Mouse (Mus musculus): ENCODE data around the gene Myog. TPM values are rescaled to one million over a fixed set of nuclear protein-coding genes. Genes with fewer than 3 reads are reported as not detected.

Gene Myog
- total RNA-seq, 4 experiments from 2014 or later = not detected

DNA sequence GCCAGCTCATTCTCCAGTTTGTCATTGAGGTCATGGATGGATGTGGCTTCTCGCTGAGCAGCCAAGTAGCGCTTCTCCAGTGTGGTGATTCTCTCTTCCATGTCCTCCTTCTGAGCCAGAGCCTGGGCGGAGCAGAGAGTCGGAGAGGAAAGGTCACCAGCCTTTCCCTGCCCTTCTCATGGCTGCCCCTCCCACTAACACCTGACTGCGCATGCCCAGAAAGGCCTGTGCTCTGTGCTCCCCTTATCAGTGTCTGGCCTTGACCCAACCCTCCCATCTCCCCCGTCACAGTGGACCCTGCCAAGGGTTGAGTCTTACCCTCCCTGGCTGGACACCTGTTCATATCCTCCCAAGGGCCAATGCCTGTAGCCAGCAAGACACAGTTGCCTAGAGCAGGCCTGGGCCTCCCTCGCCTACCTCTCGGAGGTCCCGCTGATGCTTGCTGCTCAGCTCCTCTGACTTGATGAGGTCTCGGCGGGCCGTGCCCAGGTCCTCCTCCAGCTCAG lies 37.1 kb downstream of the Myog start:
- DNase-seq = no peak

DNA sequence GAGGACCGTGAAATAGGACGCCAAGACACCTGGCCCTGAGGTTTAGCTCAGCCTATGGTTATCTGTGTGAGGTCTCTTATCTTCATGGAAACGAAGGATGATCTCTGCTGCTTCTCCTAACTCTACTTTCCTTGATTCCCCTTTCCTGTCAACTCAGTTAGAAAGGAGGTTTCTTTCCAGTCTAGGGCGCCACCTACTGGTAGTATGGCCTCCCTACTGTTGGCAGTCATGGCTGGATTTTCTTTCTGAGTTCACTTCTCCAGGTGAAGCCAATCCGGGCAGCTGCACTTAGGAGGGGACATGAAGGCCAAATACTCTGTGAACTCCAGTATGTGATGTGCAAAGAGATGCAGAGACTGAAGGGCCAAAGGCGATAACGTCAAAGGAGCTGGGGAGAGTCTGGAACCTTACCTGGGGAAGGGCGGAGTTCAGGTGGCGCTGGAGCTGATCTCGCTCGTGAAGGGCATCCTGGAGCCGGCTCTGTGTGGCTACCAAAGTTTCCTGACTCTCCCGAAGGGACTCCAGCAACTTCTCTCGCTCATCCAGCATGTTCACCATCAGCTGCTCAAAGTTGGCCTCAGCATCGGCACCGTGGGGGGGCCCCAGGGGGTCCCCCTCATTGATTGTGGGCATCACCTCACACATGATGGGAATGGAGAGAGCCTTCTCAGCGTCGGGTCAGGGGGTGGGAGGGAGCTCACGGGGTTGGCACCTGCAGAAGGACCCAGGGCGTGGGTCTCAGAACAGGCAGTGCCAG lies 42.3 kb downstream of the Myog start:
- peak; percentile 41 for DNase-seq

DNA sequence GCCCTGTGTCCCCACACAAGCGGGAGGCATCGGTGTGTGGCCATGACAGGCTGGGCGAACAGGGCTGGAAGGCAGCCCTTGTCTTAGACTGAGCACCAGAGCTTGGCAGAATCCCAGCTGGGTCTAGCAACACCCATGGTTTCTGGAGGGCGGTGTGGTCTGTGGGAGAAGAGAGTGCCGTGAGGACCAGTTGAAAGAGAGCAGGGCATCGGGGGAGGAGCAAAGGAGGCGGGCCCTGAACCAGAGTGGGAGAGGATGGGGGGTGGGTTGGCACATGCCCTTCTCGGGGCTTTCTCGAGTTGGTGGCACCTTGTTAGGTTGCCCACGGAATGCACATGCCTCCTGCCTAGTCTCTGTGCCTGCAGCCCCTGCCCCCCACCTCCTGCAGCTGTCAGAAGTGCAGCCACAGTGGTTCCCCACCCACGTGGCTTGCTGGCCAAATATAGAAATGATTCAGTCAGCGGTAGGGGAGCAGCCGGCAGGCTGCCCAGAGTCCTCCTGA lies 43.0 kb downstream of the Myog start, which contains the start of gene Ppfia4:
Gene Ppfia4, minus strand, starts transcription at position 159 of the 502 bp plus-strand sequence.
- no peak for DNase-seq

DNA sequence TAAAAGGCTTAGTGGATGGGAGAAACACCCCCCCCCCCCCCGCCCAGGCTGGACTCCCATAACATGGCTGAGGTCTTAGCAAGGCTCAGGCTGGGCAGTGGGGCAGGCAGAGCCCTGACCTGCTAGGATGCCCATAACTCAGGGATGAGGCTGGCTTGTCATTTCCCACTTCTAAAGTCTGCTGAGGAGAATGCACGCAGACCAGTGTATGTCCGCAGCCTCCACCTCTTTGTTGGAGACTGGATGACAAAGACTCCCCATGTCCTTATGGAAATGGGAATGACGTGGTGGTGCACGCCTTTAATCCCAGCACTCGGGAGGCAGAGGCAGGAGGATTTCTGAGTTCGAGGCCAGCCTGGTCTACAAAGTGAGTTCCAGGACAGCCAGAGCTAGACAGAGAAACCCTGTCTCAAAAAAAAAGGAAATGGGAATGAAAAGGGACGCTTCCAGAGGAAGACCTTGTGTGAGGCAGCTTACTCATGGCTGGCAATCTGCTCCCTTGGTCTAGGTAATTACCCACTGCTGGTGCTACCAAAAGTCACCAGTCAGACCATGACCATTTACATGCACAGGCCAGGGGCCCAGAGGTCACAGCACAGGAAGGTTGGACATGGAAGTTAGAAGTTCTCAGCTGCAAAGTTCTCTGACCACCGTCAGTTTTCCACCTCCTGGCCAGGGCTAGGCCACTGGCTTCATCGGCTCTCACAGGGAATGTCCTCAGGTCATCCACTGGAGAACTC lies 43.8 kb downstream of the Myog start:
- DNase-seq = no peak

DNA sequence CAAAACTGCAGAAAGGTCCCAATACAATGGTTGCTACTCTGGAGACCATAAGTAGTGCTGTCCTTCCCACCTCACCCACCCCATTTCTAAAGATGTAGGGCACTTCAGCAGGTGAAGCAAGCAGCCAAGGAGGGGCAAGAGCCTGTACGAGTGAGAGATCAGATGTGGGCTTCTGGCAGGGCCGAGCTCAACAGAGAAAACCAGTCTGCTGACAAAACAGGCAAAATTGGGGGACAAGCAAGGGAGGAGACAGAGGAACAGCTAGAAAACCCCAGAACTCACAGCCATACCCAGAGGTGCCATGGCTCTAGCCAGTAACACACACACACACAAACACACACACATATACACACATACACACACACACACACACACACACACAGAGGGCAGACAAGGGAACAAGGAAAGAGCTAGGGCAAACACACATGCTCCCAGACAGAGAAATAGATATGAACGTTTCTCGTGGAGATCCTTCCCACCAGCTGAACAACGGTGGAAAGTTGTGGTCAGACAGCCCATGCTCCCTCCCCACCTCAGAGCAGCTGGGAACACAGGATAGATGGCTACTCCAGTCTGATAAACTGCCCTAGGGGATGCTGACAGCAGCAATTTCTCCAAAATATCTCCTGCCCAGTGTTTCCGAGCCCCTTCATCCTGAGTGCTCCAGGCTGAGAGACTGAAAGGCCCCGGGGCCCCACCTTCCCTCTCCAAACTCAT lies 44.5 kb downstream of the Myog start:
- no peak for DNase-seq

DNA sequence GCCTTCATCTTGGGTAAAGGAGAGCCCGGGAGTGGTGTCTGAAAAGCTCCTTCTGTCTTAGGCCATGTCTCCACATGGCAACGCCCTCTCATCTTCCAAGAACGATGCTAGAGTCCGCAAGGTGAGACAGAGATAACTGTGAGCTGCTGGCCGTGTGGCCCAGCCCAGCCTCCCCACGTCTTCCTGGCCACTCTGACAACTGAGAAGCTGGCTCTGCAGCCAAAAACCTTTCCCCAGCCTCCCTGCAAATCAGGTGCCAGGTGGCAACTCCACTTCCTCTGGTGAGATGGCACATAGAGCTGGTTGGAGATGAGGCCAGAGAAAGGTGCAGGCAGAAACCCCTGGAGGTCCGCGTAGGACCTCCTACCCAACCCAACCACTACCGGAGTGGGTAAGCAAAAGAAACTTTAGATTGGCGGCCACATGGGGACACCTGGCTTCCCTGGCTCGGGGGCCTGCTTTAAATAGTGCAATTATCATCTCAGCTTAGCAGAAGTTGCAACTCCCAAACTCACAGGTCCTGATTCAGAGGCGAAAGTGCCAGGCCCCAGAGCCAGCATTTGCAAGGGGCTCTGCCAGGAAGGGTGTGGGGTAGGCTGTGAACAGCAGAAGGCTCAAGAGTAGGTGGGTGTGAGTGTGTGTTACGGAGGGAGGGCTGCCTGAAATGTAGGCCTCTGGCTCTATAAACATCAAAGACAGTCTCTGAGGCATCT lies 45.6 kb downstream of the Myog start:
- no peak for DNase-seq

DNA sequence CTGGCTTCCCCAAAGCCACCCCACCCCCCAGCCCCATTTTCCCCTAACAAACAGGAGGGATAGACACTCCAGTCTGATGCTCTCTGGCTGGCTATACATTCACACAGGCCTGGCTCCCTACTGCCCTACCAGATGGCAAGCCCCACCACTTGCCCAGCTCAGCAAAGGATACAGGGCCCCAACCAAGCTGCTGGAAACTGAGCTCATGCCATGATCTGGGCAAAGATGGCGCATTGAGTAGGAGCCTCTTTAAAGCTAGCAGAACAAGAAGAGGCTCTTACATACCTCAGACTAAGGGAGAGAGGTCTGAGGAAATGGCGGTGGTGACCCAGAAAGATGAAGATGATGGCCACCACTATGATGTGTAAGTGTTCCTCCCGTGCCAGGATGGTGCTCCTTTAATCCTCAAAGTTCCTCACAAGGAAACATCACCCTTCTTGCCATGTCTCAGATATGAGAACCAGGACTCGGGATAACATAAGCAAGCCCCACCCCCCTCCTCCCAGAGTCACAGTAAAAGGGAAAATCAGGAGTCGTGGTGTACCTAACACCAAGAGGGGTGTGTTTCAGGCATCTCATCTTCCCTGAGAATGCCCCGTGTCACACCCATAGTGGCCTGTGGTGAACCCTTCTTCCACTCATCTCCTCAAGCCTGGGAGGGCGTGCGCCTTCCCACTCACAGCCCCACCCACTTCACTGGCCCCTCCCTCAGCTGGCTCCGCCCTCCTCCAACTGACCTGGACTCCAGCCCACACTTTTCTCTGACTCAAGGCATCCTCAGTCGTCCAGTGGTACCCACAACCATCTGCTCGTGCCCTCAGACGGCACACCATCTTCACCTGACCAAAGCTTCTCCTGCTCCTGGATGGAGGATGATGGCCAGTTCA lies 46.4 kb downstream of the Myog start:
- DNase-seq = no peak

DNA sequence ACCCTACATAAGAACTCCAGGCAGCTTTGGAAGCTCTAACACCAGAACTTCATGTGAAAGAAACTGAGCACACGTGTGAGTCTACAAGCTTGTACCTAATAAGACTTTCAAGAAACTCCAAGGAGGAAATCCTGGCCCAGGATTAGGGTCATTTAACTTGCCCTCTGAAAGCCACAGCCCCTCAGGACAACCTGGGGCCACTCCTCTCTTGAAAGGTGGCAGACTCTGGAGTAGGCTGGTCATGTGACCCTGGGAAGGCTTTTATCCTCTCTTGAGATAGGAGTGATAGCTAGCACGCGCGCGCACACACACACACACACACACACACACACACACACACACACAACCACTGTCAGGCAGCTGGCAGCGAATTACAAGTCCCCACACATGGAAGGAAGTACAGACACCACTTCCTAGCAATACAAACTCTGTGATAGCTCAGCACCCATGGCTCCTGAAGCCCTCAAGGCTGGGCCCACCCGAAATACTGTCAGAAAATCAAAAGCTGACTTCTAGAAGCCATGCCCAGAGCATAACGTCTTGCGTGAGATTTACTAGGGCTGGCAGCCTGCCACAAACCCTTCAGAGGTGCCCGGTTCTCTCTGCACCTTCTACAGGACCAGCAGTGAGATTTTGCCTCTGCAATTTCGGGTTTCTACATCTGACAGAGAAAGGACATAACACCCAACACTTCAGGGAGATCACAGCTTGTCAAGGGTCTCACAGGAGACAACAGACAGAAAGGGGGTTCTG lies 47.3 kb downstream of the Myog start:
- no peak for DNase-seq

DNA sequence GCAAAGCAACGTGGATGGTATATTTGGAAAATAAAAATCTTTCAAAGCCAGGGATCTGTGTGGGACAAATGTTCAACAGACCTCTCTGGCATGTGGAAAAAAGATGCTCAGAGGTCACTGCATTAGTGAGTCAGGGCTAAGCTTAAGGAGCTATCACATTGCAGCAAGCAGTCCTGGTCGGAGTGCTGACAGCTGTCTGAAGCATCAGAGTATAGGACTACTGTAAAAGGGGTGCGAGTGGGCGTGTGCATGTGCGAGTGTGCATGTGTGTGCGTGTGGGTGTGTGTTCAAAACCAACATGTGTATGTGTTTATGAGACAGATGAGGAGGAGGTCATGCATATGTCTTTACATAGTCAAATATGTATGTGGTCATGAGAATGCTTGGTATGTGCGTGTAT lies 49.4 kb downstream of the Myog start:
- no peak for DNase-seq

DNA sequence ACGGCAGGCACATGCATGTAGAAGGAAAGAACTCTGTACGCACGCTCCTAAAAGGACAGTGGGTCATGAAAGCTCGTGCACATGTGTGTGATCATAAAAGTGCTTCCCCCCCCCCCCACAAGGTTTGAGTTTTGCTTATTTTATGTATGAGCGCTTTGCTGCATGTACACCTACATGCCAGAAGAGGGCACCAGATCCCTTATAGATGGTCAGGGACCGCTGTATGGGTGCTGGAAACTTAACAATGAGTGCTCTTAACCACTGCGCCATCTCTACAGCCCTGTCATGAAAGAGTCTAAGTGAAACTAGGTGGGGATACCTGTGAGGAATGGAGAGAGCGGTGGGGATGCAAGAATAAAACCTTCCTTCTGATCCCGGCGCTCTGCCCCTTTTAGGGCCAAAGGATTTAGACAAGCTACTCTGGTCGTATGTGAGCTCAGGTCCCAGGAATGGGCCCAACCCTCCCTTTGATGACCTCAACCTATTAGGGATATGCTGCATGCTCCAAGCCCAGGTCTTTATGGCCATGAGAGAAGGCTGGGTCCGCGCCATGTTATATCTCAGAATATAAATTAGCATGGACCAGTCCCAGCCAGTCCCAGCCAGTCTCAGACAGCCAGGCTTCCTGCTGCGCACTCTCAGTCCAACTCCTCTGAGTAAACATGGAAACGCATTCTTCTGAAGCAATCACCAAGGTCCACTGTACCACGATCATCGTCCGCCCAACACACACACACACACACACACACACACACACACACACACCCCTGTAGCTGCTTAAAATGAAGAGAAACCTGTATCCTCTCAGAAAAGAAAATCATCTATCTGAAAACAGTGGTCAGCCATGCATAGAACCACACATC lies 50.2 kb downstream of the Myog start:
- DNase-seq = no peak

DNA sequence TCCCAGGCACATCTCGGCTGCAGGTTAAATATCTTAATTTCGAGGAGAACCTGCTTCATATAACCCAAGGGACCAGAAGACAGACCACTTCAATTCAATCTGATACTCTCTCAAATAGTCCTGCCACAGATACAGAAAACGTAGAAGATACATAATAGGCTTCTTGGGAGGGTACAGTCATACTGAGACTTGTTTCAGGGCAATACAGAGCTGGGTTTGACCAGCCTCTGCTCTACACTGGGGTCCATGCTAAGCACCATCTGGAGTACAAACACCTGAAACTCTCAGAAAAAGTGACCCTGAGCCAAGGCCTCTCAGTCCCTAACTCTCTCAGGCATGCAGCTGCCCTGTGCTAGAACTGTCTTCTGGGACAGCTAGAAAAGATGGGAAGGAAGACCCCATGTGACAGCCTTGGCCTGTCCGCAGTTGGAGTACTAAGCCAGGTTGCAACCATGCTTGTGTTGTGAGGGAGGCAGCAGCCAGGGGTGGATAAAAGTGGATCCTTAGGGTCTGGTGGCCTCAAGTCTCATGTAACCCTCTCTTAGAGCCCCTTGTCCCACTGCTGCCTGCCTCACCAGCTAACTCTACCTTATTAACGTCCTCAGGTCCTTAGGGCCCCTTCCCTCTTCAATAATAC lies 52.0 kb downstream of the Myog start:
- DNase-seq = no peak

Other genes starting within 250 kb of the Myog start
- gene Btg2, start 210.9 kb upstream of the Myog start, total RNA-seq (2022) = 10 to 100 TPM; 28.1 to 56.5 (median 50.6) TPM
- under 1 TPM in 1 of 4 experiments, not detected in 3; 0.28 TPM for gene Chit1, start 178.7 kb upstream of the Myog start, total RNA-seq (2022)
- 1 to 10 TPM in 3 of 4 experiments, under 1 TPM in 1; 0.74 to 1.6 (median 1.3) TPM for gene Chil1, start 107.8 kb upstream of the Myog start, total RNA-seq (2022)
- gene Mybph, start 96.5 kb upstream of the Myog start, total RNA-seq (2022) = under 1 TPM in 2 of 4 experiments, not detected in 2; 0.17 to 0.24 TPM
- 100 to 1,000 TPM; 162 to 296 (median 242) TPM for gene Adora1, start 54.6 kb upstream of the Myog start, total RNA-seq (2022)
- gene Ppfia4, start 42.9 kb downstream of the Myog start, total RNA-seq (2022) = 1 to 10 TPM; 1.6 to 2.6 (median 2.0) TPM
- gene Tmem183a, start 72.0 kb downstream of the Myog start, total RNA-seq (2022) = 10 to 100 TPM; 39.2 to 61.6 (median 49.4) TPM
- gene 4933406M09Rik, start 96.0 kb downstream of the Myog start, total RNA-seq (2022) = not detected
- 10 to 100 TPM; 34.8 to 55.8 (median 42.2) TPM for gene Cyb5r1, start 115.6 kb downstream of the Myog start, total RNA-seq (2022)
- 100 to 1,000 TPM; 123 to 151 (median 129) TPM for gene Adipor1, start 125.4 kb downstream of the Myog start, total RNA-seq (2022)
- 10 to 100 TPM; 24.2 to 32.8 (median 26.4) TPM for gene Klhl12, start 165.5 kb downstream of the Myog start, total RNA-seq (2022)
- 10 to 100 TPM; 25.4 to 34.9 (median 30.4) TPM for gene Rabif, start 204.7 kb downstream of the Myog start, total RNA-seq (2022)